Mouse (Mus musculus) G1E (cell line): ENCODE results near the gene Lztr1. TPM values are rescaled to one million over a fixed set of nuclear protein-coding genes. Genes with fewer than 3 reads are reported as not detected.

Experiments used
- ATAC-seq: 2 replicates; pipeline ENCODE4 v1.8.0; 2016; ENCODE audit warnings: mild to moderate bottlenecking; ENCODE audit not compliant: insufficient number of reproducible peaks, poor library complexity, low FRiP score, severe bottlenecking; ENCODE audit errors: extremely low read depth
- DNase-seq: peaks from one replicate; pipeline ENCODE4 v3.0.0; 2012; ENCODE audit warnings: low spot score
- H3K27me3 ChIP-seq: 2 replicates; pipeline ENCODE4 v1.6.1; 2012; ENCODE audit warnings: mild to moderate bottlenecking, low read length, inconsistent platforms; ENCODE audit not compliant: insufficient read depth
- H3K36me3 ChIP-seq: replicated peaks from 2 replicates; pipeline ENCODE3; 2012; ENCODE audit warnings: mild to moderate bottlenecking, inconsistent platforms
- H3K4me1 ChIP-seq: 2 replicates; pipeline ENCODE4 v1.6.1; 2012; ENCODE audit warnings: low read depth, low read length, inconsistent platforms, mixed read lengths; ENCODE audit not compliant: insufficient read depth
- H3K4me3 ChIP-seq: 2 replicates; pipeline ENCODE4 v1.5.1; 2012; ENCODE audit warnings: low read depth, mild to moderate bottlenecking, inconsistent platforms, low read length, moderate library complexity, mixed read lengths
- H3K9me3 ChIP-seq: replicated peaks from 2 replicates; pipeline ENCODE4 v1.6.1; 2012; ENCODE audit warnings: inconsistent platforms
- CTCF ChIP-seq: IDR thresholded peaks from 2 replicates; pipeline ENCODE4 v1.5.1; 2012; ENCODE audit warnings: low read depth, low read length, inconsistent platforms, mixed read lengths
- GATA1 ChIP-seq: IDR thresholded peaks from 2 replicates; pipeline ENCODE4 v1.6.1; 2012; ENCODE audit warnings: borderline replicate concordance, low read length, inconsistent platforms, mixed read lengths
- GATA2 ChIP-seq: IDR thresholded peaks from 2 replicates; pipeline ENCODE4 v1.6.1; 2012; ENCODE audit warnings: low read depth, low read length, inconsistent platforms, borderline replicate concordance
- POLR2AphosphoS5 ChIP-seq: IDR thresholded peaks from 2 replicates; pipeline ENCODE4 v1.6.1; 2012; ENCODE audit warnings: low read depth, low read length, inconsistent platforms; ENCODE audit not compliant: insufficient replicate concordance
- TAL1 ChIP-seq: conservative IDR thresholded peaks from 2 replicates; pipeline ENCODE4 v1.6.1; 2012; ENCODE audit warnings: low read depth, low read length, inconsistent platforms, mixed read lengths
- polyA plus RNA-seq: library from polyadenylated mRNA; stranded (reverse); fragments of >175 nt; gene quantifications from 2 replicates; pipeline ENCODE4 v1.2.3, GENCODE M21; 2012
- total RNA-seq, 2 experiments: library from RNA; stranded (forward) in 1 of 2; stranded (reverse) in 1 of 2; fragments of 200-1000 nt in 1 of 2; fragments of >200 nt in 1 of 2; fragmentation: Nextera tagmentation in 1 of 2; gene quantifications; 2 replicates each; pipeline ENCODE4 v1.2.3; 2014 to 2017

Gene Lztr1
- total and polyA plus RNA-seq, 3 experiments = 42.5 to 54.7 (median 48.4) TPM

- peaks cover 12% of the 10 kb centered on the region; the same call in 1 of the 2 replicates for H3K4me1 ChIP-seq
- TF ChIP-seq CTCF = no peak
- no peak for TF ChIP-seq TAL1
- no peak for TF ChIP-seq GATA2
- TF ChIP-seq POLR2AphosphoS5 = no peak
- TF ChIP-seq GATA1 = no peak
- H3K9me3 ChIP-seq = no peaks in the 10 kb centered on the region
- ATAC-seq (no peak), DNase-seq (no peak)
- H3K27me3 ChIP-seq = peaks cover 33% of the 10 kb centered on the region
- peak within 1 kb of the TSS; percentile 43; the same call in 1 of the 2 replicates for H3K4me3 ChIP-seq
- H3K36me3 ChIP-seq = peaks cover 40% of the 10 kb centered on the region
Measured at GRCm38 (mm10) chr16:17489469-17490111, 18.9 kb upstream of the Lztr1 start, which contains the start of gene Aifm3. Gene Aifm3, plus strand, starts transcription at chr16:17489611.

GRCm38 (mm10) chr16:17491154-17491553, 17.3 kb upstream of the Lztr1 start:
- H3K27me3 ChIP-seq = peaks cover 42% of the 10 kb centered on the region
- H3K36me3 ChIP-seq = peaks cover 25% of the 10 kb centered on the region
- no peak for TF ChIP-seq GATA2
- TF ChIP-seq TAL1 = no peak
- no peak for TF ChIP-seq CTCF
- no peak for TF ChIP-seq POLR2AphosphoS5
- TF ChIP-seq GATA1 = no peak
- H3K4me3 ChIP-seq = no peak overlapping the region
- H3K9me3 ChIP-seq = no peaks in the 10 kb centered on the region
- H3K4me1 ChIP-seq = peaks cover 12% of the 10 kb centered on the region; the same call in 1 of the 2 replicates
- ATAC-seq = no peak
- DNase-seq = no peak

- Histone ChIP-seq H3K27me3 (peaks cover 51% of the 10 kb centered on the region), H3K4me3 (no peak overlapping the region), H3K4me1 (peaks cover 11% of the 10 kb centered on the region; the same call in 1 of the 2 replicates), H3K36me3 (peaks cover 17% of the 10 kb centered on the region), H3K9me3 (no peaks in the 10 kb centered on the region)
- TF ChIP-seq GATA2 (no peak), TAL1 (no peak), GATA1 (no peak), POLR2AphosphoS5 (no peak), CTCF (no peak)
- ATAC-seq (no peak), DNase-seq (no peak)
Measured at GRCm38 (mm10) chr16:17491896-17492561, 16.5 kb upstream of the Lztr1 start.

- no peak for TF ChIP-seq GATA2
- no peak for TF ChIP-seq GATA1
- TF ChIP-seq POLR2AphosphoS5 = no peak
- no peak for TF ChIP-seq TAL1
- no peak for TF ChIP-seq CTCF
- Histone ChIP-seq H3K27me3 (peaks cover 64% of the 10 kb centered on the region), H3K4me3 (no peak overlapping the region), H3K4me1 (peaks cover 8% of the 10 kb centered on the region), H3K9me3 (no peaks in the 10 kb centered on the region), H3K36me3 (no peaks in the 10 kb centered on the region)
- ATAC-seq (no peak), DNase-seq (no peak)
Measured at GRCm38 (mm10) chr16:17496499-17497305, 11.8 kb upstream of the Lztr1 start.

- H3K9me3 ChIP-seq = no peaks in the 10 kb centered on the region
- DNase-seq = no peak
- TF ChIP-seq POLR2AphosphoS5 (no peak), GATA1 (no peak), CTCF (no peak), TAL1 (no peak), GATA2 (no peak)
- peaks cover 75% of the 10 kb centered on the region for H3K27me3 ChIP-seq
- peaks cover 8% of the 10 kb centered on the region for H3K4me1 ChIP-seq
- no peak for ATAC-seq
- H3K36me3 ChIP-seq = no peaks in the 10 kb centered on the region
- no peak overlapping the region for H3K4me3 ChIP-seq
Measured at GRCm38 (mm10) chr16:17499249-17499883, 9.1 kb upstream of the Lztr1 start.
